Mouse (Mus musculus): ENCODE measurements around the gene Slc25a13. TPM values are rescaled to one million over a fixed set of nuclear protein-coding genes. Genes with fewer than 3 reads are reported as not detected.
"Not testable (repeated sequence)": the region's sequence is repeated elsewhere in the genome, so short reads cannot be mapped to it uniquely, and the experiment has no call there.

Slc25a13 gene
- polyA plus RNA-seq, 1 experiment from 2014 or later: 48.2 TPM

DNA sequence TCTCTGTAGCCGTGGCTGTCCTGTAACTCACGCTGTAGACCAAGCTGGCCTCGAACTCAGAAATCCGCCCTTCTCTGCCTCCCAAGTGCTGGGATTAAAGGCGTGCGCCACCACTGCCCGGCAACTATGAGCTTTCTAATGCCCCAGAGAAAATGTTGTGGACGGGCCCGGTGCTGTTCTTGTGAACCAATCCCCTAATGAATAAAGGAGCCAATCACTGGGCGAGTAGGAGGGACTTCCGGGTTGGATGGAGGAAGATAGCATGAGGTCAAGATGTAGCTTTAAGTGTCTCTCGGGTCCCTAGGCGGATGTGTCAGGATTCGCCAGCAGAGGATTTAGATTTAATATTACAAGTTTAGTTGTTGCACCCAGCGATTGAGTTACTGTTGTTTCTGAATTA, 38.6 kb downstream of the Slc25a13 start:
- not testable (repeated sequence) for H3K9me3 ChIP-seq; H3K4me1 ChIP-seq (replicated peaks); H3K9ac ChIP-seq; ATAC-seq; H3K27ac ChIP-seq; H3K4me2 ChIP-seq (replicated peaks); H3K4me3 ChIP-seq (replicated peaks); H3K36me3 ChIP-seq; H3K27me3 ChIP-seq (replicated peaks)
- WGBS: 94% methylated on average over 15 of the region's 15 CpGs

DNA sequence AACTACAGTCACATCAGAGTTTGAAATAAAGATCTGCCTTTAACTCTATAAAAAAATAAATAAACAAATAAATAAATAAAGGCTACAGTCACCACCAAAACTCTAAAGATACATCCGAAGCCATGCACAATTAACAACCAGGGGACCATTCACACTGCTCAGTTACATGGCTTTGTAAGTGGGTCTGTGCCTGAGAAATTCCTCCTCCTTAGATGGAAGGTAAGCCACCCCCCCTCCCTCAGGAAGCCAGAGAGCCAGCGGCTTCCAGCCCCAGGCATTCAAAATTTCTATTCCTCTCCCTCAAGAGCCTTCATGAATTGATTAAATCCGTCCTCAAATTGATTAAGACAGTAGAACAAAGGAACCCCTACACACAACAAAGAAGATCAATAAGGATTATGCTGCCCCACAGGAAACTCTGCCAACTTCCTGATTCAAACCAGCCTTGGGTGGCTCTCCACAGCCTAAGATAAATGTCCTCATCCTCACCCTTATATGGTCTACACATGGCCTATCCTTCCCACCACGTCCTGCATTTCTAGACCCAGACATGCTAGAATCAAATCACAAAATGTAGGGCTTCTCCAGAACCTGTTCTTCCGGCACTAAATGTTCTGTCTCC, 41.5 kb downstream of the Slc25a13 start:
- Histone ChIP-seq H3K9ac (no peak overlapping the region), H3K4me3 (replicated peaks) (no peak overlapping the region), H3K4me1 (replicated peaks) (no peaks in the 10 kb centered on the region), H3K36me3 (no peaks in the 10 kb centered on the region), H3K4me2 (replicated peaks) (no peak overlapping the region), H3K27me3 (replicated peaks) (no peaks in the 10 kb centered on the region), H3K27ac (no peak overlapping the region), H3K9me3 (no peaks in the 10 kb centered on the region)
- no peak for ATAC-seq
- 82% methylated on average over 5 of the region's 5 CpGs for WGBS

DNA sequence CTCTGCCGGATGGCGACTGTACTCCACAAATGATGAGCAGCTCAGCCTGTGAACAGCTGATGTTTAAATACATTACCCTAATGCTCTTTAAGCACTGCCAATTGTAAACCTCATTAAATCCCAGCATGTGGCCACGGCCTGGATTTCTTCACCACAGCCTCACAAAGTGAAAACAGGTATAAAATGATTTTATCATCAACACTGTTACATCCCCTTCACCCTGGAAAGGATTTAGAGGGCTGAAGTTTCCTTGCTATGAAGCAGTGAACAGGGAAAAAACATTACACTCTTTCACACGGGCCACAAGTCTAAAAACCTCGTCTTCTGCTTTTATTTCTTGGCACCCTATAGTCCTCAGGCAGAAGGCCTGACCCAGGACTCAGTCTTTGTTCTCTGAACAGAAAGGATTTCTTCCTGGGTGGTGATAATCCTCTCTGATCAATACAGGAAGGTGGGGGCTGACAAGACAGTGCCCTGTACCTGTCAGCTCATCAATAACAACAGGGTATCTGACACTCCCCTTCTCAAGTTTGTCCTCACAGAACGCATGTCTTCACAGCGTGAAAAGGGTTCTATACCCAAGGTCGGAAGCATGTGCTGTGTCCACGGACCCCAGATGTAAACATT, 42.9 kb downstream of the Slc25a13 start:
- no peak for ATAC-seq
- 35% methylated on average over 9 of the region's 9 CpGs for WGBS
- H3K9ac ChIP-seq: no peak overlapping the region
- no peaks in the 10 kb centered on the region for H3K36me3 ChIP-seq
- no peak overlapping the region for H3K4me3 ChIP-seq (replicated peaks)
- H3K9me3 ChIP-seq: no peaks in the 10 kb centered on the region
- H3K27ac ChIP-seq: no peak overlapping the region
- no peaks in the 10 kb centered on the region for H3K27me3 ChIP-seq (replicated peaks)
- H3K4me1 ChIP-seq (replicated peaks): no peaks in the 10 kb centered on the region
- no peak overlapping the region for H3K4me2 ChIP-seq (replicated peaks)

DNA sequence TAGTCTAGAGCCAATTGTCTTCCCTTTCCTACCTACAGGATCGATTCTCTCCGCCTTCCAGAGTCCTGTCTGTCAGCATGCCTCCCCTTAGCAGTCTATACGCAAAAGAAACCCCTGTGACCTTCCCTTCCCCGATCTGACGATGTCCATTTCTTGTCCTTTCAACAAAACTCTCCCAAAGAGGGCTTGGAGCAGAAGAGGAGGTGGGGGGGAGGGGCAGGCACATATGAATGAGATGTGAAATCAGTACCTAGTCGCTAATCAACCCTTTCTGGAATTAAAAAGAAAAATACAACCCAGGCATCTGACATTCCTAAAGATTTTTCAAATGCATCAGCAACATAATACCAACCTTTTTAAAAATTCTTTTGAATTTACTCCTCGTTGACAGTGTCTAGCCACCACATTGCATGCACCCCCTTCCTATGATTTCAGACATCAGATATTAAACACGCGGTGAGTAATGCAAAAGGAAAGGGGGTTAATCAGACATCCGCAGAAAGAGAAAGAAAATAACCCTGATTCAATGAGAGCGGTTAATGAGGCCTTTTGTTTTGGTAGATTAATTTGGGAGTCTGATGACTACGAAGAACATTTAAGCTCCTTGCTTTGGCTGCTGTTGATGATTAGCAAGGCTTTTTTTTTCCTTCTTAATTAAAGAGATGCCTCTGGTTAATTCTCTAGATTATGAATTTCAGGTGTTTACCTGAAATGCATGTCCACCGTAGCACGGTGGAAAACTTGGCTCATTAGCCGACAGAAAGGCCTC, 43.6 kb downstream of the Slc25a13 start:
- ATAC-seq: no peak
- H3K36me3 ChIP-seq: no peaks in the 10 kb centered on the region
- no peak overlapping the region for H3K27ac ChIP-seq
- H3K9me3 ChIP-seq: no peaks in the 10 kb centered on the region
- H3K27me3 ChIP-seq (replicated peaks): no peaks in the 10 kb centered on the region
- no peak overlapping the region for H3K9ac ChIP-seq
- no peak overlapping the region for H3K4me3 ChIP-seq (replicated peaks)
- WGBS: 54% methylated on average over 15 of the region's 15 CpGs
- no peak overlapping the region for H3K4me2 ChIP-seq (replicated peaks)
- 0 out of 2 replicates have a peak, but pooled peaks cover 3% of the 10 kb centered on the region for H3K4me1 ChIP-seq (replicated peaks)

DNA sequence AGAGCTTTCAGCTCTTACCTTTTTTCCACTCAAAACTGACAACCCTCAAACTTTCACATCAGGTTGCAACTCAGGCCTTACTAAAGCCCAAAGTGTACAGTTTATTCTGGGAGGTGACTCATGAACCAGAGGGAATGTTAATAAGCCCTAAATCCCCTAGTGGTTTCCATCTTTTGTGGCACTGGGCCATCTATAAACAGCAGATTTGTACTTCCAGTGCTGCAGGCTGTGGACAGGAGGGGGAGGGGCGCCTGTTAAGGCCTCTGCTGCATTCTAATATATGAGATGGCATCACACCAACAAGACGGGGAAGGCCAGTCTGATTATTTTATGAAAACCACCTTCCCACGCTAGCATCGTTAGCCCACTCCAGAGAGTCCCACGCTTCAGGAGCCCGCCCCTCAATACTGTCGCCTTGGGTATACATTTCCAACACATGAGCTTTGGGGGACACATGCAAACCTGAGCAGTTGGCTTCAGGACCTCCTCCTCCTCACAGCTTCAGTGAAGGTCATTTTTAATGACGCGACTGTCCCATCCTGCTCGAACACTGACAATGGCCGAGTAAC, 48.3 kb downstream of the Slc25a13 start:
- WGBS: 75% methylated on average over 11 of the region's 11 CpGs
- Histone ChIP-seq H3K27ac (no peak overlapping the region), H3K9ac (no peak overlapping the region), H3K4me1 (replicated peaks) (0 out of 2 replicates have a peak, but pooled peaks cover 3% of the 10 kb centered on the region), H3K9me3 (no peaks in the 10 kb centered on the region), H3K27me3 (replicated peaks) (no peaks in the 10 kb centered on the region), H3K4me3 (replicated peaks) (no peak overlapping the region), H3K36me3 (no peaks in the 10 kb centered on the region), H3K4me2 (replicated peaks) (no peak overlapping the region)
- 0 out of 2 replicates have a peak, but pooled peaks have one; percentile 49 for ATAC-seq

DNA sequence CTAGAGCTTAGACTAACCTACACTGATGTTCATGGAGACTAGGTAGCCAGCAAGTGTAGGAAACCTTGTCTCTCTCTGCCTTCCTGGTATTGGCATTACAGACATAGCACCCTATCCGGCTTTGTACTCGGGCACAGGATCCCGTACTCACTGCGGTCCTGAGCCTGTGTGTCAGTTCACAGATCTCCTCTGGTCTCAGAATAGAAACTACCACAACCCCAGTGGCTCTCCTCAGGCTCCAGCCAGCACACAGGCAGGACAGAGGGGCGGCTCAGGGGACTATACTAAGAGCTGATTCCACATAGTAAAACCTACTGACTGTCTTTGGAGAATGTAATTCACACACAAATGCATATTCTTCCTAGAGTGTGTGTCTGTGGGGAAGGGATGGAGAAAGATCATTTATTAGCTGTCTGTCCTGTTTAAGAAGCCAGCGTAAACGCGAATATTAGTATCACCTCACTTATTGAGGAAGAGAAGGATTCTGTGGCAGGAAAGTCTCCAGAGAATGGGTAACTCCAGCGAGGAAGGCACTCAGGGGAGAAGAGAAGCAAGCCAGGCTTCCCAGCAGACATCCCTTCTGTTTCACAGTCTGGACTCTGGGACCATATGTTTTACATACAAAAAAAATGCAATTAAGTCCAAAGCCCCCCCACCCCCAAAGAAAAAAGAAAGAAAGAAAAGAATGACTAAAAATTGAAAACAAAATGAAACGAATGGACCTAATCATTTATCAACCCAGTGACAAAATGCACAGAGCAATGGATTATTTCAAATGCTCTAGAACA, 49.4 kb downstream of the Slc25a13 start:
- ATAC-seq: no peak
- H3K4me1 ChIP-seq (replicated peaks): 0 out of 2 replicates have a peak, but pooled peaks cover 3% of the 10 kb centered on the region
- H3K36me3 ChIP-seq: no peaks in the 10 kb centered on the region
- H3K4me2 ChIP-seq (replicated peaks): no peak overlapping the region
- no peak overlapping the region for H3K27ac ChIP-seq
- H3K27me3 ChIP-seq (replicated peaks): no peaks in the 10 kb centered on the region
- no peak overlapping the region for H3K9ac ChIP-seq
- no peaks in the 10 kb centered on the region for H3K9me3 ChIP-seq
- H3K4me3 ChIP-seq (replicated peaks): no peak overlapping the region
- 88% methylated on average over 10 of the region's 10 CpGs for WGBS

DNA sequence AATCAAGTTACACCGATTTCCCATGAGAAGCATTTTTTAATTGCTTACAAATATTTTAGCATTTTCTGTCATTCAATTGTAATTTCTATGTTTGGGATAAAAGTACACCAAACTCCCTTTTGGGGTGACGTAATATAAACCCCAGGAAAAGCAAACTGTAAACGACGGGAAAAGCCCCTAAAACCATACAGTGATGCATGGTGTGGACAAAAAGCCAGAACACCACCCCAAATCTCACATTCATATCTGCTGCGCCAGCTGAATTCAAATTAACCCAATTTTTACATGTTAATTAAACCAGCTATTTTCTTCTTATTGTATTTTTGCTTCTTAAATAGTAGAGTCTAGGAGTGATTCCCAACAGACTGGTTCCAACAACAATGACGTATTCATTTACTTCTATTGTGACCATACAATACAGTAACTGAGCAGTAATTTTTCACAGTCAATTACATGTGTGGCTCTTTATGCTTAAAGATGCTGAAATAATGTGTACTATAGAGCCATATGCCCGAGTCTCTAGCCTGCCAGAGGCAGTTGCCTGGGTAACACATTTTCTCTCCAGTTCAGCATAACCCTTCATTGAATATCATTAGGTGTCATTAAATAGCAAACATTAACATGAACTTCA, 53.9 kb downstream of the Slc25a13 start:
- Histone ChIP-seq H3K27me3 (replicated peaks) (no peaks in the 10 kb centered on the region), H3K9ac (no peak overlapping the region), H3K4me3 (replicated peaks) (no peak overlapping the region), H3K36me3 (no peaks in the 10 kb centered on the region), H3K4me2 (replicated peaks) (no peak overlapping the region), H3K4me1 (replicated peaks) (no peaks in the 10 kb centered on the region), H3K27ac (no peak overlapping the region), H3K9me3 (no peaks in the 10 kb centered on the region)
- ATAC-seq: no peak
- WGBS: 81% methylated on average over 7 of the region's 7 CpGs

DNA sequence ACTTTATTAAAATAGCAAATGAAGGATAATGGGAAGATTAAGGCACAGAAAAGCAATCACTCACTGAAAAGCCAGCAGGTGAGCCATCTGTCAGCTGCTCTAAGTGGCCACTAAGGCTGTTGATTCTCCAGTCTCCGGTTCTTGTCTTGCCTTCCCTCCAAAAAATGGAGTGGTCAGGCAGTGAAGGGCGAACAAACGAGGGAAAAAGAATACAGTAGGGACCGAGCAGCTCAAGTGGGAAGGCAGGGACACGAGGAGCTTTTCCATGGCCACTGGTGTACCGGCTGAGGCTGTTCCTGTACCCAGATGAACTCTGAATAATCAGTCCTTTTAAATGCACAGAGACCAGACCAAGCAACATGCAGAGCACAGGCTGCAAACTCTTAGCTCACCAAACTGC, 54.8 kb downstream of the Slc25a13 start:
- H3K36me3 ChIP-seq: no peaks in the 10 kb centered on the region
- no peaks in the 10 kb centered on the region for H3K4me1 ChIP-seq (replicated peaks)
- no peak overlapping the region for H3K4me2 ChIP-seq (replicated peaks)
- WGBS: 75% methylated on average over 6 of the region's 6 CpGs
- H3K27me3 ChIP-seq (replicated peaks): no peaks in the 10 kb centered on the region
- H3K27ac ChIP-seq: no peak overlapping the region
- ATAC-seq: no peak
- H3K4me3 ChIP-seq (replicated peaks): no peak overlapping the region
- H3K9me3 ChIP-seq: no peaks in the 10 kb centered on the region
- no peak overlapping the region for H3K9ac ChIP-seq

DNA sequence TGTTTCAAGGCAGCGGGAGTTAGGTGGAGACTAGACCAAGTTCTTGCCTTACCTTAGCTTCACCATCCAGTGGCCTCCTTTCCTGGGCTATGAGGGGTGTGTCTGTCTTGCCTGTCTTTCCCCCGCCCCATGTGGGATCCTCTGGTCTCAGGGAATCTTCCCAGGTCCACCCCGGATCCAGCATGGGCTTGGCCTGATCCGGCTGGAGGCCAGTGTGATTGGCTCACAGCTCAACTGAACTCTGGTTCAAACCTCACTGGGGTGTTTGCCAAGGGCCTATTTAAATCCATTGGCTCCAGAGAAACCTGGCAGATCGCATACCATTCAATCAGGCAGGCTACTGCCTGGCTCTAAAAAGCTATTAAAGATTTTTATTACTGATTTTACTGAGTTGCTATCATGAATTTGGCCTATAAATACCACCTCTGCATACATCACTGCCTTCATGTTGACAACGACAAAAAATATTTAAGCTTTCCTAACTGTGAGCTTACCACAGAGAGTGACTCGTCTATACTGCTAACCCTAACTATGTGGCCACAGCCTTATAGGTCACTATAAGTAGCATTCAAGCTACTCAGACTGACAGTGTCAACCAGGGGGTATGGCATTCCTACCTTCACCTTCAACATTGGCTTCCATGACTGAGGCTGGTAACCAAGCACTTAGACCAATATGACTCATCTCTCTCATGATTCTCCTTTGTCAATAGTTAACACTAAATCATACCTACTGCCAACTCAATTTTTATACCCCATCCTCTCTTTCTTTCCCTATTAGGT, 56.1 kb downstream of the Slc25a13 start:
- Histone ChIP-seq H3K4me2 (replicated peaks) (no peak overlapping the region), H3K36me3 (no peaks in the 10 kb centered on the region), H3K9ac (no peak overlapping the region), H3K27ac (no peak overlapping the region), H3K27me3 (replicated peaks) (no peaks in the 10 kb centered on the region), H3K4me1 (replicated peaks) (no peaks in the 10 kb centered on the region), H3K9me3 (no peaks in the 10 kb centered on the region), H3K4me3 (replicated peaks) (no peak overlapping the region)
- 82% methylated on average over 7 of the region's 7 CpGs for WGBS
- ATAC-seq: no peak

DNA sequence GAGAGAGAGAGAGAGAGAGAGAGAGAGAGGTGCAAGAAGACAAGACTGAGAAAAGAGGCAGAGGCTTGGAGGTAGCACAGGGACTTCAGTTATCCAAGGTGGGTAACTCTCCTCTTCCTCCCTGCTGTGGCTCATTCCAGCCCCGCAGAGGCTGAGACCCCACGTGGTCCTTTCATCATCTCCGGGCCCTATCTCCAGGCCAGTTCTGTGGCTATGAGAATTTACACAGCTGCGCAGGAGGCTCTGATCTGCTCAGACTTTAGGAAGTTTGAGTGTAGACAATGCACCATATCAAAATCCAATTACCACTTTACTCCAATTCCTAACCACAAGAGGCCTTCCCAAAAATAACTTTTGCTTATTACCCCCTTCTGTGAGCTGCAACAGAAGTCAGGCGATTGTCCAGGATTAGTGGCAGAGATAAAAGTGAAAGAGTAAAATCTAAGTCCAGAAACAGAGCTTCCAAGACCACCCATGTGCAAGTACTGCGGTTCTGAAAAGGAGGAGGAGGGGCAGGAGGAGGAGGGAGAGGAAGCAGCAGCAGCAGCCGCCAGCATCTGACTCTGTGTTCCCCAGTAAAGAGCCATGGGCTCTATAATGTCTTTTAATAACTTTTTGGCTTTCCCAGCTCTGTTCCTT, 57.6 kb downstream of the Slc25a13 start:
- H3K4me1 ChIP-seq (replicated peaks): no peaks in the 10 kb centered on the region
- peak; percentile 70 for ATAC-seq
- H3K4me2 ChIP-seq (replicated peaks): no peak overlapping the region
- no peak overlapping the region for H3K9ac ChIP-seq
- H3K4me3 ChIP-seq (replicated peaks): no peak overlapping the region
- no peaks in the 10 kb centered on the region for H3K27me3 ChIP-seq (replicated peaks)
- H3K36me3 ChIP-seq: no peaks in the 10 kb centered on the region
- no peaks in the 10 kb centered on the region for H3K9me3 ChIP-seq
- peak overlapping the region; percentile 60; the same call in 1 of the 2 replicates for H3K27ac ChIP-seq
- 27% methylated on average over 7 of the region's 7 CpGs for WGBS

DNA sequence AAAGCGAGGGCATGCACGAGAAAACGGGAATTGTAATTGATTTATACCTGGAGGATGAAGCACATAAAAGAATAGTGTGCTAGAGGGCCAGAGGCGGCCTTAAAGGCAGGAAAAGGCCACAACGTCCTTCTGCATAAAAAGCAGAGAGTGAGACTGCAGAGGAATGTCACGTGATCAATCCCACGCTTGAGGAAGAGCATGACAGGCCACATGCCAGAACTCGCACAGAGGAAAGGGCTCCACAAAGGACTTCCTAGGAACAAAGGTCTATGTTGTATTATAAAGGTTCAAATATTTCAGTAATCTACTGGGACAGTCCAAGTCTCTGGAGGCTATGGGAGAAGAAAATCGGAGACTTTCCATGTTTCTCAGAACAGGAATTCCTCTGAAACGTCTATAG, 63.5 kb downstream of the Slc25a13 start:
- Histone ChIP-seq H3K4me2 (replicated peaks) (no peak overlapping the region), H3K4me3 (replicated peaks) (no peak overlapping the region), H3K27ac (no peak overlapping the region), H3K36me3 (no peaks in the 10 kb centered on the region), H3K27me3 (replicated peaks) (no peaks in the 10 kb centered on the region), H3K4me1 (replicated peaks) (peaks cover 6% of the 10 kb centered on the region; the same call in 1 of the 2 replicates), H3K9ac (no peak overlapping the region), H3K9me3 (no peaks in the 10 kb centered on the region)
- ATAC-seq: no peak
- WGBS: 60% methylated on average over 10 of the region's 10 CpGs

Data from intestine, embryonic 15.5 days (tissue).